Mouse (Mus musculus) cerebellum, adult 11 months (tissue): ENCODE results near the gene Vmn1r130.
"Not testable (repeated sequence)": the region's sequence is repeated elsewhere in the genome, so short reads cannot be mapped to it uniquely, and the experiment has no call there.

Experiments used
- DNase-seq: peaks from one replicate; pipeline ENCODE4 v3.0.0; 2022

Gene Vmn1r130

DNA sequence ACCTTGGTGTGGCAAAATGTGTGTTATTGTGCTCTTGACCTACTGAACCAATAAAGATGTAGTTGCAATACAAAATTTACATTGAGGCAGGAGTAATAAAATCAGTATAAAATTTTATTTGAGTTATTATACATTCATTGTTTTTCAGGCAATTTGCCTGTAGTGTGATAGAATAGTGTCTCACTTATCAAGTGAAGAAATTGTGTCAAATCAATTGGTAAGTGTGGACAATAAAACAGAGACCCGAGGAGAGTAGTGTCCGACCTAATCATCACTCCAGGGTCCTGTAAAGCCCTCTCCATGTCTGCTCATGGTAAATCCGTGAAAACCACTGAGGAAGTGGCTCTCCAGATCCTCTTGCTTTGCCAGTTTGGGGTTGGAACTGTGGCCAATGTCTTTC, at the start of gene Vmn1r130:
TSS of gene Vmn1r130 (plus strand) at position 301 of the 400 bp plus-strand sequence.
- not testable (repeated sequence) for DNase-seq

DNA sequence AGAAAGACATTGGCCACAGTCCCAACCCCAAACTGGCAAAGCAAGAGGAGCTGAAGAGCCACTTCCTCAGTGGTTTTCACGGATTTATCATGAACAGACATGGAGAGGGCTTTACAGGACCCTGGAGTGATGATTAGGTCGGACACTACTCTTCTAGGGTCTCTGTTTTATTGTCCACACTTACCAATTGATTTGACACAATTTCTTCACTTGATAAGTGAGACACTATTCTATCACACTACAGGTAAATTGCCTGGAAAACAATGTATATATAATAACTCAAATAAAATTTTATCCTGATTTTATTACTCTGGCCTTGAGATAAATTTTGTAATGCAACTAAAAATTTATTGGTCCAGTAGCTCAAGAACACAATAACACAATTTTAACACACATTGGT, 34.4 kb downstream of the Vmn1r130 start, which contains the start of gene Vmn1r131:
TSS of gene Vmn1r131 (minus strand) at position 101 of the 400 bp plus-strand sequence.
- DNase-seq, result not testable (repeated sequence)
